Mouse (Mus musculus): ENCODE data around the gene Klrc3. TPM values are rescaled to one million over a fixed set of nuclear protein-coding genes. Genes with fewer than 3 reads are reported as not detected.

Klrc3 gene
- polyA plus RNA-seq (2021; fragmentation: Nextera tagmentation) = not detected in 2 replicates
- long read RNA-seq, experiment 1 = 0 reads
- long read RNA-seq, experiment 2 = 0 reads

DNA sequence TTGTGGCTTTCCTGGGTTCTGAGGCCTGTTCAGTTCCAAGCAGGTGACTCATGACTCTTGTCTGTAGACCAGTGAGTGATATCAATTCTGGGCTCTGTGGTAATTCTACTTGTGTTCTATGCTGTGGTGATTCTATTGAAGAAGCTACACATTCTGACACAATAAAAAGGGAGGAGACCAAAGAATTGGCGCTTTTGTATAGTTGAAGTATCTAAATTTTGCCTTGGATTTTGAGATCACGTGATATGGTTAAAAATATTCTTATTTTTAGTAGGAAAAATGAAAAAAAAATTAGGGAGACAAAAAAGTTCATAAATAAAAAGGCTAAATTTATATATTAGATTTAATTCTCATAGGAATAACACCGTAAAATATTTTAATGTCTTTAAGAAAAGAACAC is at the start of gene Klrc3:
Gene Klrc3, minus strand, starts transcription at position 101 of the 400 bp plus-strand sequence.

DNA sequence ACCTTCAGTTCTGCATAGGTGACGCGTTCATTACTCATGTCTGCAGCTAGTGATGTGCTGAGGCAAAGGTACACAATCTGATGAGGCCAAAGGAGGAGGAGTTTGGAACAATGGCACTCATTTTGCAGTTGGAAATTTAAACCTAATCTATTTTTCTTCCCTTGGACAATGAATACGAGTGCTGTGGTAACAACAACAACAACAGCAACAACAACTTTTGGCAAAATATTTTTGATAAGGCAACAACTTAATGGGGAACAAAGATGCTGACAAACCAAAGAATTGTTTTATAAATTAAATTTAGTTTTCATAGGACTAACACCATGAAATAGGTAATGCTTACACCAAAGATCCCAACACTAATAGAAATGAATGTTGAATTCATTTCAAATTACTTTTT is 35.7 kb upstream of the Klrc3 start, which contains the start of gene Klrc1:
Gene Klrc1, minus strand, starts transcription at position 101 of the 400 bp plus-strand sequence.

DNA sequence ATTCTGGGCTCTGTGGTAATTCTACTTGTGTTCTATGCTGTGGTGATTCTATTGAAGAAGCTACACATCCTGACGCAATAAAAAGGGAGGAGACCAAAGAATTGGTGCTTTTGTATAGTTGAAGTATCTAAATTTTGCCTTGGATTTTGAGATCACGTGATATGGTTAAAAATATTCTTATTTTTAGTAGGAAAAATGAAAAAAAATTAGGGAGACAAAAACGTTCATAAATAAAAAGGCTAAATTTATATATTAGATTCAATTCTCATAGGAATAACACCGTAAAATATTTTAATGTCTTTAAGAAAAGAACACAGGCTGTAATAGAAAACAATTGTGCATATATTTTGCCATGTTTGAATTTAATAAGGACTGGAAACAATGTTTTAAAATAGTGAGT is 17.5 kb upstream of the Klrc3 start, which contains the start of gene Klrc2:
Gene Klrc2, minus strand, starts transcription at position 101 of the 400 bp plus-strand sequence.

DNA sequence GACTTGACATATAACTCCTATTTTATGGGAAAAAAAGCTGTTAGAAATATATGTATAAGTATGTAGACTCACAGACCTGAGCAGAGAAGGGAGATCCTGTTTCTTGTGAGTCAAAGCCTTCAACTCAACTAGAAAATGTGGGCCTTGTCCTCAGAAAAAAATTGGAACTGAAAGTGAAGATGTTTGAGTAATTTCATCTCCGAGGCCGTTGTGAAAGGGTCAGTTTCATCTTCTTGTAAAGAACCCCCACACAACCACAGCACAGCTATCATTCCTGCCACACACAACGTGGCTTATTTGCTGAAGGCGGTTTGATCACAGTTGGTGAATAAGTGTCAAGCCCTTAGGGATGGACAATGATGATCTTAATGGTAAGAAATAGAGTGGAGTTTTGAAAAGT is 19.4 kb downstream of the Klrc3 start, which contains the start of gene Klrk1:
Gene Klrk1, minus strand, starts transcription at position 130 of the 400 bp plus-strand sequence.

DNA sequence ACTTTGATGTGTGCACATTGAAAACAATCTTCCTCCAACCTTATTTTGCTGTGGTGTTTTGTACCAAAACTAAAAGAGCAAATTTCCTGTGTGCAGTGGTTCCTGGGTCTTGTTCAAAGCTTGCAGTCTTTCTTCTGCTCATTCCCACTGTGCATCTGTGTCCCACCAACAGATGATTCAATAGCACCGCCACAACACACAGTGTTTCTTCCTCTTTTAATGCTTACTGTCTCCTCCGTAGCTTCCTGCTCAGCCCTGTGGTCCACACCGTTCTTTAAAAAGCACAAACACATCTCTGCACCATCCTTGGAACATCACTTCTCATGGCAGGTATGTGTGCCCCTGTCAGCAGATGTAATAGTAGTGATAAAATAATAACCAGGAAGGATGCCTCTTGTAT is 51.6 kb downstream of the Klrc3 start, which contains the start of gene Klrd1:
Gene Klrd1, plus strand, starts transcription at position 275 of the 400 bp plus-strand sequence.

Small RNAs within 50 kb of the gene (microRNA-seq; reads per million reads assigned to microRNA genes)
- gene Mir680-1 = not detected

Other genes with a start within 250 kb of the Klrc3 start
- 0.26 and 0.39 TPM in 2 replicates for gene Clec1b, start 246.0 kb downstream of the Klrc3 start, polyA plus RNA-seq (2021; fragmentation: Nextera tagmentation)
- gene Clec9a, start 234.5 kb downstream of the Klrc3 start, polyA plus RNA-seq (2021; fragmentation: Nextera tagmentation) = 0.06 TPM in 1 of 2 replicates, not detected in the other
- gene Clec1a, start 191.3 kb downstream of the Klrc3 start, polyA plus RNA-seq (2021; fragmentation: Nextera tagmentation) = 1.2 and 1.5 TPM in 2 replicates
- 0.06 TPM in 1 of 2 replicates, not detected in the other for gene Olr1, start 136.2 kb downstream of the Klrc3 start, polyA plus RNA-seq (2021; fragmentation: Nextera tagmentation)
- gene Tmem52b, start 130.8 kb downstream of the Klrc3 start, polyA plus RNA-seq (2021; fragmentation: Nextera tagmentation) = not detected in 2 replicates
- gene Gabarapl1, start 110.2 kb downstream of the Klrc3 start, polyA plus RNA-seq (2021; fragmentation: Nextera tagmentation) = 426 and 542 TPM in 2 replicates
- not detected in 2 replicates for gene Klre1, start 65.4 kb downstream of the Klrc3 start, polyA plus RNA-seq (2021; fragmentation: Nextera tagmentation)
- 0.23 TPM in 1 of 2 replicates, not detected in the other for gene Klrd1, start 51.6 kb downstream of the Klrc3 start, polyA plus RNA-seq (2021; fragmentation: Nextera tagmentation)
- gene Klrk1, start 19.5 kb downstream of the Klrc3 start, polyA plus RNA-seq (2021; fragmentation: Nextera tagmentation) = not detected in 2 replicates
- not detected in 2 replicates for gene Klrc2, start 17.4 kb upstream of the Klrc3 start, polyA plus RNA-seq (2021; fragmentation: Nextera tagmentation)
- not detected in 2 replicates for gene Klrc1, start 35.6 kb upstream of the Klrc3 start, polyA plus RNA-seq (2021; fragmentation: Nextera tagmentation)
- not detected in 2 replicates for gene Klri1, start 73.8 kb upstream of the Klrc3 start, polyA plus RNA-seq (2021; fragmentation: Nextera tagmentation)
- not detected in 2 replicates for gene Klri2, start 97.1 kb upstream of the Klrc3 start, polyA plus RNA-seq (2021; fragmentation: Nextera tagmentation)
- gene Gm156, start 140.9 kb upstream of the Klrc3 start, polyA plus RNA-seq (2021; fragmentation: Nextera tagmentation) = not detected in 2 replicates
- not detected in 2 replicates for gene Gm17631, start 219.3 kb upstream of the Klrc3 start, polyA plus RNA-seq (2021; fragmentation: Nextera tagmentation)
- gene Klra17, start 233.3 kb upstream of the Klrc3 start, polyA plus RNA-seq (2021; fragmentation: Nextera tagmentation) = not detected in 2 replicates